Mouse (Mus musculus) ES-E14 (cell line): ENCODE measurements around the gene Lrrc75a. TPM values are rescaled to one million over a fixed set of nuclear protein-coding genes. Genes with fewer than 3 reads are reported as not detected.

Experiments used
- DNase-seq: peaks from one replicate; pipeline ENCODE4 v3.0.0-alpha.2; 2013; ENCODE audit warnings: low read depth, low spot score
- H3K27ac ChIP-seq: 2 replicates; pipeline ENCODE4 v1.5.1; 2012; ENCODE audit warnings: low read depth, mild to moderate bottlenecking, low read length, moderate library complexity, mixed read lengths; ENCODE audit not compliant: poor library complexity, insufficient read depth, severe bottlenecking
- H3K36me3 ChIP-seq: 2 replicates; pipeline ENCODE4 v1.6.1; 2012; ENCODE audit warnings: mild to moderate bottlenecking, low read length, moderate library complexity, mixed read lengths; ENCODE audit not compliant: control insufficient read depth, poor library complexity, insufficient read depth, severe bottlenecking
- H3K4me1 ChIP-seq, 2 experiments: fragments of 150-350 bp in 1 of 2; sonication (generic) in 1 of 2; 2 replicates each; pipeline ENCODE4 v1.6.1; 2012; ENCODE audit warnings: low read length in 2 of 2, mild to moderate bottlenecking in 1 of 2, mixed read lengths in 1 of 2; ENCODE audit not compliant: control insufficient read depth in 2 of 2, insufficient read depth in 2 of 2, poor library complexity in 1 of 2
- H3K4me3 ChIP-seq, 2 experiments: fragments of 150-350 bp in 1 of 2; sonication (generic) in 1 of 2; 2 replicates each; pipeline ENCODE4 v1.5.1; 2012; ENCODE audit warnings: low read length in 2 of 2, low read depth in 1 of 2, mild to moderate bottlenecking in 1 of 2, mixed read lengths in 1 of 2; ENCODE audit not compliant: insufficient read depth in 1 of 2, poor library complexity in 1 of 2, severe bottlenecking in 1 of 2
- H3K9ac ChIP-seq: 2 replicates; pipeline ENCODE4 v1.6.1; 2012; ENCODE audit warnings: low read depth, mild to moderate bottlenecking, low read length, mixed read lengths; ENCODE audit not compliant: poor library complexity, insufficient read depth, severe bottlenecking
- H3K9me3 ChIP-seq: fragments of 150-350 bp; sonication (generic); 2 replicates; pipeline ENCODE4 v1.6.1; 2012; ENCODE audit warnings: low read depth, mild to moderate bottlenecking, low read length; ENCODE audit not compliant: control insufficient read depth, insufficient read depth
- CHD2 ChIP-seq: IDR thresholded peaks from 2 replicates; pipeline ENCODE4 v1.6.1; 2014; ENCODE audit warnings: mild to moderate bottlenecking, low read depth, low read length, inconsistent platforms
- HCFC1 ChIP-seq: IDR thresholded peaks from 2 replicates; pipeline ENCODE4 v1.6.1; 2012; ENCODE audit warnings: low read length, inconsistent platforms, borderline replicate concordance; ENCODE audit not compliant: insufficient read depth
- MAFK ChIP-seq: IDR thresholded peaks from 2 replicates; pipeline ENCODE4 v1.6.1; 2014; ENCODE audit warnings: mild to moderate bottlenecking, low read depth, low read length, inconsistent platforms; ENCODE audit not compliant: insufficient read depth
- ZC3H11A ChIP-seq: IDR thresholded peaks from 2 replicates; pipeline ENCODE4 v1.6.1; 2012; ENCODE audit warnings: low read depth, mild to moderate bottlenecking, inconsistent platforms, low read length, borderline replicate concordance
- ZNF384 ChIP-seq: IDR thresholded peaks from 2 replicates; pipeline ENCODE4 v1.6.1; 2012; ENCODE audit warnings: low read depth, low read length, inconsistent platforms
- in situ Hi-C, 2 experiments: fragments of 600-800 bp; cut with MboI; formaldehyde crosslinking; loops; one replicate each; pipeline ENCODE4 v1.15.1; 2025; ENCODE audit warnings: low sequenced_read_pairs in 2 of 2, inconsistent platforms in 1 of 2; ENCODE audit not compliant: unreplicated experiment in 2 of 2
- total RNA-seq: library from RNA; depleted of rRNA; stranded (reverse); fragments of 300-350 nt; gene quantifications from 2 replicates; pipeline ENCODE4 v1.2.3, GENCODE M21; 2012

Lrrc75a gene
- total RNA-seq, 1 experiment, result 9.9 TPM

DNA sequence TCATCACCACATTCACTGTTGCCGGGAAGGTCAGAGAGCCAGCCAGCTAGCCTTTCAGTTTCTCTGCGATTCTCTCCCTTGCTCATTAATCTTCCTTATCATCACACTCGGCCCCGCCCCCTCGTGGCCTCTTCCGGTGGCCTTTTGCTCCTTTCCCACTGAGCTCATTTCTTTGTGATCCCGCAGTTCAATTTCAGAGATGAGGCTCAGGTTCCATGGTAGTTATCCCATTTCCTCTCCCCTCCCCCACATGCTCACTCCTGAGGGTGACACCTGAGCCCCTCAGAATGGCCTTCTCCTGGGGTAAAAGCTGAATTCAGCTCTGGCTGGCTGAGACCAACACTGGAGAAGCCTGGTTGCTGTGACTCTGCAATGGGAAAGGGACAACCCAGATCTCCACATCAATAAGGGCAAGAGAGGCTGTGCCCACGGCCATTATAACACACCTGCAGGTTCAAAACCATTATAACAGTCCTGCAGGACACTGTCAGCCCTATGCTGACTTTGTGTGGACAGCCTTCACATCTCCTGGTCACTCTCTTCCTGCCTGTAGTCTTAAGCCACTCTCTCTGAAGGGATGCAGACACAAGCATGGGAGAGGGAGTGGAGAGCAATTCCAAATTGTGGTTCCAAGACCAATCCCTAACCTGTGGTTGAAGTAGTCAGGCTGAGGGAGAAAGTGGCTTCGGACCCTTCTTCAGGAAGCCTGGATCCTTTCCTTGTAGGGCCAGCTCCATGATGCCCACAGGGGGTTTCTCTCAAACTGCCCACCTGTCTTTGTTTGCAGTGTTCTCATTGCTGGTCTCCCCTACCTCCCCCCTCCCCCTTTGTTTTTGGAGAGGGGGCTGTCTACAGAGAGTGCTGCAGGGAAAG, 18.7 kb downstream of the Lrrc75a start:
- TF ChIP-seq ZNF384 (no peak), ZC3H11A (no peak), MAFK (no peak), HCFC1 (no peak), CHD2 (no peak)
- peaks cover 0 to 15% of the 10 kb centered on the region in 2 experiments; a peak in 3 of 4 replicates for H3K4me1 ChIP-seq

DNA sequence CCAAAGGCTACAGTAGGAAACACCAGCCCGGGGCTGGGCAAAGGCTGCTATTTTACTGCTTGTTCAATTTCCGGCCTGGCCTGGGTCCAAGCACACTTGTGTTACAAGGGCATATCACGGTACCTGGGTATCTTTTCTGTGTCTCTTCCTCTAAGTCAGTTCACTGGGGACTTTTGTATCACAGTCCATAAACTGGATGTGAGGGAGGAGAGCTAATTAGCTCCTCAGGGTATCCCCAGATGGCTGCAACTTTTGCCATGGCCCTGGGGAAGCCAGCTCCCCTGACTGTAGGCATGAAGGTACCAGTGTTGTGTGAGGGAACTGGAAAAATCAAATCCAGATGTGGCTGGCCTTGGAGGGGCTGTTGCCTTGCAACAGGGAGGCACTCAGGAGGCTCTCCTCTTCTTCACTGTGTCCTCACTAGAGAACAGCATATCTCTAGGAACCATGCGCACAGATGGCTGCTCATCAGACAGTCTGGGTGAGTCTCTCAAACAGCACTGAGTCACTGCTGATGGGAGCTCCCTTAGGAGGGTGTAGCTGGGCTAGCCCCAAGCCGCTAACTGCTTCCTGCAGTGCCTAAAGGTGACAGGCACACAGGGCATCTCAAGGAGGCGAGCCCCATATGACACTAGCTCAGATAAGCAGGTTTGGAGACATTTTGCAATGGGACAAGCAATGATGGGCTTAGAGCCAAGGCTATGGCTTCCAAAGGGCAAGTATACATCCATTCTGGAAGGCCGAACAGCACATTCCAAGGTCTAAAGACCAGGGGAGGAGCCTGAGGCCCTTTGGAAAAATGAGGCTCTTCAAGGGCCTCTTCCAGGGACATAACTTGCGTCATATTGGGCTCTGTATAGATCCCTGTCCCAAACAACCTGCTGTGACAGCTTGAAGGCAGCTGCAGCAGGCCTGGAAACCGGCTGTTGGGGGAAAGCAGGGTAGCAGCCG, 23.7 kb downstream of the Lrrc75a start:
- in situ Hi-C loops, result no loop called here
- TF ChIP-seq MAFK, result no peak
- no peak for TF ChIP-seq ZC3H11A
- TF ChIP-seq HCFC1, result no peak
- no peak for TF ChIP-seq CHD2
- no peak overlapping the region for H3K4me3 ChIP-seq
- no peak overlapping the region for H3K9ac ChIP-seq
- H3K36me3 ChIP-seq, result no peaks in the 10 kb centered on the region
- H3K9me3 ChIP-seq, result no peaks in the 10 kb centered on the region
- no peak overlapping the region for H3K27ac ChIP-seq
- DNase-seq, result no peak
- peaks cover 4 to 14% of the 10 kb centered on the region in 2 experiments for H3K4me1 ChIP-seq

More for the DNA sequence above, 18.7 kb downstream of the Lrrc75a start:
- Histone ChIP-seq H3K4me3 (peak overlapping the region in 1 of 2 experiments; percentile 31; a peak in 1 of 4 replicates), H3K27ac (no peak overlapping the region), H3K9me3 (no peaks in the 10 kb centered on the region), H3K36me3 (peaks cover 2% of the 10 kb centered on the region; the same call in 1 of the 2 replicates), H3K9ac (no peak overlapping the region)
- DNase-seq, result no peak
- in situ Hi-C loops, result no loop called here

DNA sequence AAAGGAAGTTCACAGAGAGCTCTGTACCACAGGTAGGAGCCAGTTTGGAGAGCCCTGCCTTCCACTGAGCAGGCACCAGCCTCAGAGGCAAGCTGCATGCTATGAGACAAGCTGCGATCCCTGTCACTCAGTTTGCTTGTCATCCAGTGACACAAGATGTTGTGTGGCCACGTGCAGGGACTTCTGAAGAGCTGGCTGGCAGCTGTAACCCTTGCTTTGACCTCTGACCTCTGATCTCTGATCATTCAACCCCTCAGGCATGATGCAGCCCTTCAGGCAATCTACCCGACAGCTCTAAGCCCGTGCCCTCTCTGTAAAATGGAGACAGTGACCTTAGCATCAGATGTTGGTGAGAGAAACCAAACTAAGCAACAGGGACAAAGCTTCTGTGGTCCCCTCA, 25.5 kb downstream of the Lrrc75a start:
- Histone ChIP-seq H3K4me1 (peaks cover 4 to 6% of the 10 kb centered on the region in 2 experiments; a peak in 2 of 4 replicates), H3K4me3 (no peak overlapping the region), H3K9me3 (no peaks in the 10 kb centered on the region), H3K36me3 (peaks cover 2% of the 10 kb centered on the region; the same call in 1 of the 2 replicates), H3K9ac (no peak overlapping the region), H3K27ac (no peak overlapping the region)
- in situ Hi-C loops, result no loop called here
- DNase-seq, result no peak
- TF ChIP-seq ZNF384 (no peak), HCFC1 (no peak)

DNA sequence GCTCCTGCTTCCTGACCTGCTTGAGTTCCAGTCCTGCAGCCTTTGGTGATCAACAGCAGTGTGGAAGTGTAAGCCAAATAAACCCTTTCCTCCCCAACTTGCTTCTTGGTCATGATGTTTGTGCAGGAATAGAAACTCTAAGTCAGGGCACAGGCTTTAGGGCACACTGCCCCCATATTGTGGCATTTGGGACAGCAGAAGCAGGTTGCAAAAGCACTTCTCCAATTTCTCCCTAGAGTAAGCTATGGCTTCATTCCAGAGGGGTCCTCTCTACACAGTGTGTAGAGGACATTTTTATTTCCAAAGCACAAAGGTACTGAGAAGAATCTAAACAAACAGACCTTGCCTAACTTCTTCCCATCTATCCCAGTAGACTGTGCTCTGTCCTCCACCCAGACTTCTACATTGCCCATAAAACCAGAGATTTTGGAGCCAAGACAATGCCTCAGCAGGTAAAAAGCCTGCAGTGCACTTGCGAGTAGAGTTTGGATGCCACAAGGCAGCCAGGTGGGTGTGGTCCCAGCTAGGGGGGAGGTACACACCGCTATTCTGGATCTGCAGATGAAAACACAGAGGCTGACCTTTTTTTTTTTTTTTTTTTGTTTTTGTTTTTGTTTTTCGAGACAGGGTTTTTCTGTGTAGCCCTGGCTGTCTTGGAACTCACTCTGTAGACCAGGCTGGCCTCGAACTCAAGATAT, 26.6 kb downstream of the Lrrc75a start:
- Histone ChIP-seq H3K4me1 (peaks cover 4 to 6% of the 10 kb centered on the region in 2 experiments; a peak in 2 of 4 replicates), H3K9ac (no peak overlapping the region), H3K27ac (no peak overlapping the region), H3K9me3 (no peaks in the 10 kb centered on the region), H3K4me3 (no peak overlapping the region), H3K36me3 (peaks cover 2% of the 10 kb centered on the region; the same call in 1 of the 2 replicates)
- in situ Hi-C loops, result no loop called here
- TF ChIP-seq CHD2 (no peak), ZC3H11A (no peak), MAFK (no peak), ZNF384 (no peak), HCFC1 (no peak)
- DNase-seq, result no peak
